Mouse (Mus musculus) ES-E14 (cell line): ENCODE measurements around the gene Ttc41. TPM values are rescaled to one million over a fixed set of nuclear protein-coding genes. Genes with fewer than 3 reads are reported as not detected.

Experiments used
- DNase-seq: peaks from one replicate; pipeline ENCODE4 v3.0.0-alpha.2; 2013; ENCODE audit warnings: low read depth, low spot score
- H3K27ac ChIP-seq: 2 replicates; pipeline ENCODE4 v1.5.1; 2012; ENCODE audit warnings: low read depth, mild to moderate bottlenecking, low read length, moderate library complexity, mixed read lengths; ENCODE audit not compliant: poor library complexity, insufficient read depth, severe bottlenecking
- H3K36me3 ChIP-seq: 2 replicates; pipeline ENCODE4 v1.6.1; 2012; ENCODE audit warnings: mild to moderate bottlenecking, low read length, moderate library complexity, mixed read lengths; ENCODE audit not compliant: control insufficient read depth, poor library complexity, insufficient read depth, severe bottlenecking
- H3K4me1 ChIP-seq, 2 experiments: fragments of 150-350 bp in 1 of 2; sonication (generic) in 1 of 2; 2 replicates each; pipeline ENCODE4 v1.6.1; 2012; ENCODE audit warnings: low read length in 2 of 2, mild to moderate bottlenecking in 1 of 2, mixed read lengths in 1 of 2; ENCODE audit not compliant: control insufficient read depth in 2 of 2, insufficient read depth in 2 of 2, poor library complexity in 1 of 2
- H3K4me3 ChIP-seq, 2 experiments: fragments of 150-350 bp in 1 of 2; sonication (generic) in 1 of 2; 2 replicates each; pipeline ENCODE4 v1.5.1; 2012; ENCODE audit warnings: low read length in 2 of 2, low read depth in 1 of 2, mild to moderate bottlenecking in 1 of 2, mixed read lengths in 1 of 2; ENCODE audit not compliant: insufficient read depth in 1 of 2, poor library complexity in 1 of 2, severe bottlenecking in 1 of 2
- H3K9ac ChIP-seq: 2 replicates; pipeline ENCODE4 v1.6.1; 2012; ENCODE audit warnings: low read depth, mild to moderate bottlenecking, low read length, mixed read lengths; ENCODE audit not compliant: poor library complexity, insufficient read depth, severe bottlenecking
- H3K9me3 ChIP-seq: fragments of 150-350 bp; sonication (generic); 2 replicates; pipeline ENCODE4 v1.6.1; 2012; ENCODE audit warnings: low read depth, mild to moderate bottlenecking, low read length; ENCODE audit not compliant: control insufficient read depth, insufficient read depth
- CHD2 ChIP-seq: IDR thresholded peaks from 2 replicates; pipeline ENCODE4 v1.6.1; 2014; ENCODE audit warnings: mild to moderate bottlenecking, low read depth, low read length, inconsistent platforms
- HCFC1 ChIP-seq: IDR thresholded peaks from 2 replicates; pipeline ENCODE4 v1.6.1; 2012; ENCODE audit warnings: low read length, inconsistent platforms, borderline replicate concordance; ENCODE audit not compliant: insufficient read depth
- MAFK ChIP-seq: IDR thresholded peaks from 2 replicates; pipeline ENCODE4 v1.6.1; 2014; ENCODE audit warnings: mild to moderate bottlenecking, low read depth, low read length, inconsistent platforms; ENCODE audit not compliant: insufficient read depth
- ZC3H11A ChIP-seq: IDR thresholded peaks from 2 replicates; pipeline ENCODE4 v1.6.1; 2012; ENCODE audit warnings: low read depth, mild to moderate bottlenecking, inconsistent platforms, low read length, borderline replicate concordance
- ZNF384 ChIP-seq: IDR thresholded peaks from 2 replicates; pipeline ENCODE4 v1.6.1; 2012; ENCODE audit warnings: low read depth, low read length, inconsistent platforms
- in situ Hi-C, 2 experiments: fragments of 600-800 bp; cut with MboI; formaldehyde crosslinking; loops; one replicate each; pipeline ENCODE4 v1.15.1; 2025; ENCODE audit warnings: low sequenced_read_pairs in 2 of 2, inconsistent platforms in 1 of 2; ENCODE audit not compliant: unreplicated experiment in 2 of 2
- total RNA-seq: library from RNA; depleted of rRNA; stranded (reverse); fragments of 300-350 nt; gene quantifications from 2 replicates; pipeline ENCODE4 v1.2.3, GENCODE M21; 2012

The Ttc41 gene
- total RNA-seq, 1 experiment = 1.6 TPM

- in situ Hi-C loops = no loop called here
- TF ChIP-seq ZNF384 (no peak), CHD2 (no peak), MAFK (no peak), ZC3H11A (no peak), HCFC1 (no peak)
- Histone ChIP-seq H3K9ac (no peak overlapping the region), H3K36me3 (no peaks in the 10 kb centered on the region; the same call in 1 of the 2 replicates), H3K4me1 (peaks cover 0 to 14% of the 10 kb centered on the region in 2 experiments; a peak in 3 of 4 replicates), H3K9me3 (no peaks in the 10 kb centered on the region), H3K4me3 (no peak overlapping the region), H3K27ac (no peak overlapping the region)
- no peak for DNase-seq
Measured at GRCm38 (mm10) chr10:86791507-86792184, 86.0 kb downstream of the Ttc41 start.

- no peaks in the 10 kb centered on the region for H3K9me3 ChIP-seq
- H3K4me3 ChIP-seq = no peak overlapping the region
- TF ChIP-seq ZNF384 = no peak
- TF ChIP-seq ZC3H11A = no peak
- no peak for TF ChIP-seq CHD2
- TF ChIP-seq HCFC1 = no peak
- no peak for TF ChIP-seq MAFK
- no peaks in the 10 kb centered on the region; the same call in 1 of the 2 replicates for H3K36me3 ChIP-seq
- in situ Hi-C loops = no loop called here
- no peak for DNase-seq
- H3K9ac ChIP-seq = no peak overlapping the region
- H3K27ac ChIP-seq = no peak overlapping the region
- peaks cover 0 to 5% of the 10 kb centered on the region in 2 experiments; a peak in 2 of 4 replicates for H3K4me1 ChIP-seq
Measured at GRCm38 (mm10) chr10:86793509-86793951, 87.9 kb downstream of the Ttc41 start.

- Histone ChIP-seq H3K4me3 (no peak overlapping the region), H3K9ac (no peak overlapping the region), H3K9me3 (no peaks in the 10 kb centered on the region), H3K4me1 (peaks cover 0 to 4% of the 10 kb centered on the region in 2 experiments; a peak in 1 of 4 replicates), H3K27ac (no peak overlapping the region), H3K36me3 (no peaks in the 10 kb centered on the region; the same call in 1 of the 2 replicates)
- in situ Hi-C loops = no loop called here
- no peak for TF ChIP-seq CHD2
- no peak for TF ChIP-seq MAFK
- TF ChIP-seq HCFC1 = no peak
- no peak for TF ChIP-seq ZC3H11A
- TF ChIP-seq ZNF384 = no peak
- DNase-seq = no peak
Measured at GRCm38 (mm10) chr10:86794196-86794595, 88.6 kb downstream of the Ttc41 start.

- Histone ChIP-seq H3K4me1 (peaks cover 0 to 4% of the 10 kb centered on the region in 2 experiments; a peak in 1 of 4 replicates), H3K4me3 (no peak overlapping the region), H3K9me3 (no peaks in the 10 kb centered on the region), H3K9ac (no peak overlapping the region), H3K36me3 (no peaks in the 10 kb centered on the region; the same call in 1 of the 2 replicates), H3K27ac (0 out of 2 replicates have a peak overlapping the region, but pooled peaks have one; percentile 10)
- DNase-seq = no peak
- in situ Hi-C loops = no loop called here
- no peak for TF ChIP-seq ZNF384
- no peak for TF ChIP-seq CHD2
- no peak for TF ChIP-seq ZC3H11A
- TF ChIP-seq MAFK = no peak
- TF ChIP-seq HCFC1 = no peak
Measured at GRCm38 (mm10) chr10:86794794-86795535, 89.4 kb downstream of the Ttc41 start.
